Mouse (Mus musculus): Measurements from ENCODE around the gene Gm37240. TPM values are rescaled to one million over a fixed set of nuclear protein-coding genes. Genes with fewer than 3 reads are reported as not detected.
"Not testable (repeated sequence)": the region's sequence is repeated elsewhere in the genome, so short reads cannot be mapped to it uniquely, and the experiment has no call there.

The Gm37240 gene
- not detected in 2 replicates for polyA plus RNA-seq (2012; ENCODE audit: insufficient read depth, insufficient read length, missing spikeins)

DNA sequence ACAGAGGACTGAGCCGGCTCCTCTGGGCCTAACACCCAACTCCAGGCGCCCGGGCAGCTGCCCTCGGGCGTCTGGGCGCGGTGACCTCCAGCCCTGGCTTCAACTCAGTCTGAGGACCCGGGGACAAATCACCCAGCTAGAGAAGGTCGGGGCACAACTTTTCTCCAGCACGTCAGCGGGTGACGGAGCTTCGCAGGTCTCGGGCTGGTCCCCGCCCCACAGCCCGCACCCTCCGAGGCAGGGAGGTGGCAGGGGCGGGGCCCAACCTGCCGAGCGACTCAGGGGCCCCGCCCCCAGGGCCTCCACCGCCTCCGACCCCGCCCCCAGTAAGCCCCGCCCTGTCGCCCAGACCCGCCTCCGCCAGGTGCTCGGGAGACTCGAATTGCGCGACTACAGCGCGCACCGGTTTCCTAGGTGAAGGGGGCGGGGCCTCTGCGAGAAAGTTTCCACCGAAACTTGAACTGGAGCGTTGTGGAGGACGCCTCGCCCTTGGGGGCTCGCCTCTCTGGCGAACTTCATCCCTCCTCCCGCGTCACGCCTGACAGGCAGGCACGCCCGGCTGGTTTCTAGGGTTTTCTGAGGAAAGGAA lies at the start of gene Gm37240, which contains the start of gene Glt28d2:
Gene Gm37240 (minus strand): TSS at position 280 of the 589 bp plus-strand sequence.
Gene Glt28d2 (minus strand): TSS at position 278 of the 589 bp plus-strand sequence.
- H3K27ac ChIP-seq (replicated peaks; ENCODE audit: low read depth, low read length): no peak within 1 kb of the TSS
- H3K4me1 ChIP-seq (ENCODE audit: control insufficient read depth, insufficient read depth, insufficient read length, low read length): no peaks in the 10 kb centered on the region
- peak within 1 kb of the TSS; percentile 68 for H3K4me3 ChIP-seq (ENCODE audit: insufficient read depth, low read depth, low read length)

DNA sequence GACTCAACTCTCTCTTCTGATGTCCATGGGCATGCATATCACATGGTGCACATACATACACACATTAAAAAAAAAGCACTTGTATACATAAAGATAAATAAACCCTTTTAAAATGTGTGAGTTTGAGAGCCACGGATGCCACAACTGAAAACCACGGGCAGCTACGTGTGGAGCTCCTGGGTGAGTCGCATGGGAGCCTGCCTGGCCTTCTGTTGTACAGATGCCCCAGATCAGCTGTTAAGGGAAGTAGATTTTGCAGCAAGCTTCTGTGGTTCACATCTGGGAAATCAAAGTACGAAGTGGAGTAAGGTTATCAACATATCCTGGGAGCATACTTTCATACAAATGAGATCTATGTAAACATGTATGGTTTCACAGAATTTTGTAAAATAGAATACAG lies 46.3 kb upstream of the Gm37240 start:
- H3K4me1 ChIP-seq (ENCODE audit: control insufficient read depth, insufficient read depth, insufficient read length, low read length): no peaks in the 10 kb centered on the region
- H3K27ac ChIP-seq (replicated peaks; ENCODE audit: low read depth, low read length): no peak overlapping the region
- no peak overlapping the region for H3K4me3 ChIP-seq (ENCODE audit: insufficient read depth, low read depth, low read length)

DNA sequence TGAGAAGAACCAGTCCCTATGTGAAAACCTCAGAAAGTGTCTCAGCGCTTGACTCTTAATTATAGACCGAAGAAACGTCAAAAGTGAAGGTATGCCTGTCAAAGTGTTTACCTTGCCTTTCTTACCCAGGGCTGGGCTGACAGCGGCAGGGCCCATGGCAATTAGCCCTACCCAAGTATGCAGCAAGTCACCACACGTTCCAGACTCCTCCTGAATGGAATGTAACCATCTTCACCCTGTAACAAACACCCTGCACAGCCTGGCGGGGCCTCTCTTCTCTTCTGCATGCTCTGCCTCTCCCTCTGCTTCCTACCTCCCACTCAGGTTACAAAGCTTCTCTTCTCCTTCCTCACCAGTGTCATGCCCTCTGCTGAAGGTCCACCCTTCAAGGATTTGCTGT lies 44.5 kb upstream of the Gm37240 start:
- no peak overlapping the region for H3K27ac ChIP-seq (replicated peaks; ENCODE audit: low read depth, low read length)

DNA sequence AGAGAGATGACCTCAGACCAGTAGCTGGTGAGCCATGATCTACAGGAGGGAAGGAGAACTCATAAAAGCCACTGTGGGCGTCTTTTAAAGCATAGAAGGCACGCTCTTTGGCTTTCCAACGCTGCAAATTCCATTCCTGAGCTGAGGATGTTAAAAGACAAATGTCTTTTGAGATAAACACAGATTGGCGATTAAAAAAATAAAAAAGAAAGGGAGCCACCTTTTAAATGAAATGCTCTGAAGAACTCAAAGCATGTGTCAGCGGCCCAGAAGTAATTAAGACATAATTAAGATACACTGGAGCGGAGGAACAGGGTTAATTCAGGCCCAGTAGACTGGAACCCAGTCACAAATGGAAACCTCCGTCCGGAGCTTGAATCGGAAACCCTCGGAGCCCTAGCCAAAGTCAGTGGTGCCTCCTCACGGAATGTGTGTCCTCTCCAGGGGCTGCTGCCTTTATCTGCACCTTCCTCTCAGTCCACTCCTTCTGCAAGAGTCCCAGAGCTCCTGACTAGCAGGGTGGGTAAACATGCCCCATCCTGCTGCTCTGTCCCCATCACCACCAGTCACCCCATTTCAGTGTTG lies 43.4 kb upstream of the Gm37240 start:
- H3K27ac ChIP-seq (replicated peaks; ENCODE audit: low read depth, low read length): no peak overlapping the region
- no peaks in the 10 kb centered on the region for H3K4me1 ChIP-seq (ENCODE audit: control insufficient read depth, insufficient read depth, insufficient read length, low read length)
- H3K4me3 ChIP-seq (ENCODE audit: insufficient read depth, low read depth, low read length): no peak overlapping the region

More for the DNA sequence above, 44.5 kb upstream of the Gm37240 start:
- H3K4me1 ChIP-seq (ENCODE audit: control insufficient read depth, insufficient read depth, insufficient read length, low read length): no peaks in the 10 kb centered on the region
- no peak overlapping the region for H3K4me3 ChIP-seq (ENCODE audit: insufficient read depth, low read depth, low read length)

DNA sequence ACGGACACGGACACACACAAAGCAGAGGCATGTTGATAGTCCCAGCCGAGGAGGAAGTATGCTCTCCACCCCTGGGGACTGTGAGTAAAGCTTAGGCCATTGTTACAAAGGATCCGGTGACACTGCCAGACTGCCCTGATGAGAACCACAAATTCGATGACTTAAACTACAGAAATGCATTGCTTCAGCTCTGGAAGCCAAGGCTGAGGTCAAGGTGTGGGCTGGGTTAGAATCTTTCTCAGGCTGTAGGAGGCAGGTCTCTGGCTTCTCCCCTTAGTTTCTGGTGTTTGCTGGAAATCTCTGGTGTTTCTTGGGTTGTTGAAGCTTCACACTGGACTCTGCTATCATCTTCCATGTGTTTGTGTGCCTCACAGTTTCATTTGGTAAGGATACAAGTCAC lies 42.4 kb upstream of the Gm37240 start:
- H3K4me3 ChIP-seq (ENCODE audit: insufficient read depth, low read depth, low read length): no peak overlapping the region
- no peak overlapping the region for H3K27ac ChIP-seq (replicated peaks; ENCODE audit: low read depth, low read length)
- no peaks in the 10 kb centered on the region for H3K4me1 ChIP-seq (ENCODE audit: control insufficient read depth, insufficient read depth, insufficient read length, low read length)

DNA sequence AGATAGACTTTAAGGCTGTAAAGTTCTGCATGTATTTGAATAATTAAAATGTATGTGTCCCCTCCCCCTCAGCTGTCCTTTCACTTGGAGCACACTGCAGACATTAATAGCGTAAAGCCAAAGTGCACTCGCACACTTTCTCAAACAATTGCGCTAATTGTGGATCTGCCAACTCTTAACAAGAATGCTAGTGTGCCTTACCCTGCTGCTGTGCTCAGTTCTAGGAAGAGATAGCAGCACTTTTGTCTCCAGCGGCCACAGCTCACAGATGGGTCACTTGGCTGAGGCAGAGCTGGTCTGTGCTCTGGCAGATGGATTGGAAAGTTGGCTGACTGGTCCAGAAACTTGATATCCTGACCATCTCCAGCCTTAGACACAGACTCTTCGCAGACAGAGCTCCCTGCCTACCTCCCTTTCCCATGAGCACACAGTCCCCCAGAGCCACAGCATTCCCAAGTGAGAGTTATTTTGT lies 40.9 kb upstream of the Gm37240 start:
- Histone ChIP-seq H3K4me3 (ENCODE audit: insufficient read depth, low read depth, low read length) (no peak overlapping the region), H3K4me1 (ENCODE audit: control insufficient read depth, insufficient read depth, insufficient read length, low read length) (no peaks in the 10 kb centered on the region), H3K27ac (replicated peaks; ENCODE audit: low read depth, low read length) (no peak overlapping the region)

DNA sequence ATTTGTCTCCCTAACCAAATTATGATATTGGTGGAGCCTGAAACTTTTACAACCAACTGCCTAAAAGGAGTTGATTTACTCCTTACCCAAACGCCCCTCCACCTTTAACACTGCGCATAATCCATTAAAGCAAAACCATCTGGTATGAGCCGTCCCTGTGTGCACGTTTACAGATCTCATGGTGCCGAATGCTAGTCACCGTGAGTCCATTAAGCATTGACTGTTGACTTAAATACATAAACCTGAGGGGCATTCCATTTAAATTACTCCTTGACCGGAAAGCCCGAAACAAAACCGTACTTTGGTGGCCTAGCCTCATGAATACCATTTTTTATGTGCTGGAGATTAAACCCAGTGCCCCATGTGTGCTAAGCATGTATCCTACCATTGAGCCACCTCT lies 40.0 kb upstream of the Gm37240 start:
- H3K4me3 ChIP-seq (ENCODE audit: insufficient read depth, low read depth, low read length): no peak overlapping the region
- H3K4me1 ChIP-seq (ENCODE audit: control insufficient read depth, insufficient read depth, insufficient read length, low read length): no peaks in the 10 kb centered on the region
- H3K27ac ChIP-seq (replicated peaks; ENCODE audit: low read depth, low read length): no peak overlapping the region

DNA sequence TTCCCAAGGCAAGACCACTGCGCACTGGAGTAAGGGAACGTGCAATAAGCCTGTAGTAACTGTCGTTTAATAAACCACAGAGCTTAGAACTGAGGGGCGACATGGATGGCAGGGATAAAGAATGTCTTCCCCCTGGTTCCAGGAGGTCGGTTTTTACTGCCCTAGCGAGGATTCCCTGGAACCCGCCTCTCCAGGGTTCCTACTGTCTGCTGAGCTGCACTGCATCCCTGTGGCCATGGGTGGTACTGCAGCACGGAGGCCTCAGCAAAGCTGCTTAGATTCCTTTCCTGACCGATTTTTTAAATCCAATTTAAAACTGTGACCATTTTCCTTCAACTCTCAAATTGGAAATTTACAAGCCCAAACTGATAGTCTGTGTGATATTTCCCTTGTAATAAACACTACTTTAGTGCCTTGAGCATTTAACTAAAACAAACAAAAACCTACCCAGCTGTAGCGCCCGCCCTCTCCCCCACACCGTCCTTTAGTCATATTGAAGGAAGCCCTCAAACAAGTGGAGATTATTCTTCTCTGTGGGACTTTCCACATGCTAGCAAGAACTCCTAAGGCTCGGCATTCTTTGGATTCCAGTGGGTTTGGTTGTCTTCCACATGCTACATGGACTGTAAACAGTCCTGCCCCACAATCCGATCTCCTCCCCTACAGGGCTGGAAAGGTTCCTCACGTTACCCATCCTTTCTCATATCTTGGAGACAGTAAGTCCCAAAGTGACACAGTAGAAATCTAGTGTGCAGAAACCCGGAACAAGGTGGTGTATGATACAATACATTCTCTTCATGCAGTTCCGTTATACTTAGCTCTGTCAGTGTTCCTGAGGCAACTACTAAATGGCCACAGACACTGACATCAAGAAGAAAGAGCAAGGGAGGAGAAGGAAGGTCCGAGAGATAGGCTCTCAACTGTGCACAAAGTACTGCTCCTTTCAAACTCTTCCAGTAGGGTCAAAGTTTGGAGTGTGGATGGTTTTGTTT lies 36.9 kb upstream of the Gm37240 start:
- Histone ChIP-seq H3K27ac (replicated peaks; ENCODE audit: low read depth, low read length) (no peak overlapping the region), H3K4me1 (ENCODE audit: control insufficient read depth, insufficient read depth, insufficient read length, low read length) (no peaks in the 10 kb centered on the region), H3K4me3 (ENCODE audit: insufficient read depth, low read depth, low read length) (no peak overlapping the region)

DNA sequence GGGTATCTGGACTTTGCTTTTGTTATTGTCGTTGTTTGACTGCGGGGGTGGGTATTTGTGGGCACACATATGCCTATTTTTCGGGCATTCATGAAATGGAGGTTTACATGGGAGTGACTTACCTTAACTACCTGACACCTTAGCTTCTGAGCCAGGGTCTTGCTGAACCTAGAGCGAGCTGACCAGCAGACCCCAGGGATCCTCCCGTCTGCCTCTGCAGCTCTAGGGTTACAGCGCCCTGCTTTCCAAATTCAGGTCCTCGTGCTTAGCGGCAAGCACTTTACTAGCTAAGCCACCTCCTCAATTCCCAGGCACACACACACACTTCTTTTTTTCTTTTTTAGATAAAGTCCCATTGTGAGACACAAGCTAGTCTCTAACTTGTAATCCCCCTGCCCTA lies 36.0 kb upstream of the Gm37240 start:
- Histone ChIP-seq H3K4me3 (ENCODE audit: insufficient read depth, low read depth, low read length) (no peak overlapping the region), H3K4me1 (ENCODE audit: control insufficient read depth, insufficient read depth, insufficient read length, low read length) (no peaks in the 10 kb centered on the region), H3K27ac (replicated peaks; ENCODE audit: low read depth, low read length) (no peak overlapping the region)

DNA sequence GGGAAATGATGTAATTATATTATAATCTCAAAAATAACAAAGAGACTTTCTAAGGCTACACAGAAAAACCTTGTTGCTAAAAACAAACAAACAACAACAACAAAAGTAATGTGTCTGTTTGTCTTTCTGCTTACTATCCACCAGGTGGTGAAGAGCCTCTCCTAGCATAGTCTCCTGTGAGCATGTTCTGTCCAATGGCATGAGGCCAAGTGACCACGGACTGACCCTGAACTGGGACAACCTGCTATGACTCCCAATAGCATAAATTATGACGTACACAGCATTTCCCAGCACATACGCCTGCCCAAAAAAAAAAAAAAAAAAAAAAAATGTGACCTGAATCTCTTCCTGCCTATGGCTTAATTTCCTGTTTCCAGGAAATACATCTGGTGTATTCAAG lies 35.0 kb upstream of the Gm37240 start:
- Histone ChIP-seq H3K27ac (replicated peaks; ENCODE audit: low read depth, low read length) (no peak overlapping the region), H3K4me3 (ENCODE audit: insufficient read depth, low read depth, low read length) (no peak overlapping the region), H3K4me1 (ENCODE audit: control insufficient read depth, insufficient read depth, insufficient read length, low read length) (no peaks in the 10 kb centered on the region)

DNA sequence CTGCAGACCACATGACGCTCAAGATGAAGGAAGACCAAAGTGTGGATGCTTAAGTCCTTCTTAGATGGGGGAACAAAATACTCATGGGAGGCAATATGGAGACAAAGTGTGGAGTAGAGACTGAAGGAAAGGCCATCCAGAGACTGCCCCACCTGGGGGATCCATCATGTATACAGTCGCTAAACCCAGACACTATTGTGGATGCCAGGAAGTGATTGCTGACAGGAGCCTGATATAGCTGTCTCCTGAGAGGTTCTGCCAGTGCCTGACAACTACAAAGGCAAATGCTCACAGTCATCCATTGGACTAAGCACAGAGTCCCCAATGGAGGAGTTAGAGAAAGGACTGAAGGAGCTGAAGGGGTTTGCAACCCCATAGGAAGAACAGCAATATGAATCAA lies 33.4 kb upstream of the Gm37240 start:
- not testable (repeated sequence) for H3K27ac ChIP-seq (replicated peaks; ENCODE audit: low read depth, low read length); H3K4me1 ChIP-seq (ENCODE audit: control insufficient read depth, insufficient read depth, insufficient read length, low read length); H3K4me3 ChIP-seq (ENCODE audit: insufficient read depth, low read depth, low read length)

DNA sequence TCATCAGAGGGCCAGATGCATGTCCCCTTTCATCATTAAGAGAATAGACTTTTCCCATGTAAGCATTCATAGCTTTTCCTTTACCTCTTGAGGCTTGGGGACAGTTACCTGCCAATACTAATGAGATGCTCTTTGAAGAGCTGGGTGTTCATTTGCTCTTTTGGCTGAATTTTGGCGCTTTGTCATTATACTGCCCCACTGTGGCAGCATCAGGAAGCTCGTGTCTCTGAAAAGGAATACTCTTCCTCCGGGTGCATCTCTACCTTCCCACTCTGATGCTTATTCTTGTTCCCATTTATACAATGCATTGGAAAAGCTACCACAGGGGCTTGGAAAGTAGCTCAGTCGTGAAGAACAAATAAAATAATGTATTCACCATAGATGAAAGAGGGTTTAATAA lies 30.3 kb upstream of the Gm37240 start:
- H3K4me1 ChIP-seq (ENCODE audit: control insufficient read depth, insufficient read depth, insufficient read length, low read length): no peaks in the 10 kb centered on the region
- H3K4me3 ChIP-seq (ENCODE audit: insufficient read depth, low read depth, low read length): no peak overlapping the region
- no peak overlapping the region for H3K27ac ChIP-seq (replicated peaks; ENCODE audit: low read depth, low read length)

DNA sequence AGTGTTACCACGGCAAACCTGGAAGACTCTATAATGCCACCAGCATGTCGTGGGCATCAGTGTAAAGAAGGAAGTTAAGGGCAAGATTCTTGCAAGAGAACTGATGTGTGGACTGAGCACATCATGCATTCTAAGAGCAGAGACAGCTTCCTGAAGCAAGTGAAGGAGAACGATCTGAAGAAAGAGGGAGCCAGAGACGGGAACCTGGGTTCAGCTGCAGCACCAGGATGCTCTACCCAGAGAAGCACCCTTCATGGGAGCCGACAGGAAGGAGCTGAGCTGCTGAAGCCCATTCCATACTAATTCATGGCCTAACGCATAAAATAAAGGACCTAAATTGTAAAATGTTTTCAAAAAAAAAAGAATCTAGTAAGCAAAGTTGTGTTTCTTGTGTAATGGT lies 27.5 kb upstream of the Gm37240 start:
- no peaks in the 10 kb centered on the region for H3K4me1 ChIP-seq (ENCODE audit: control insufficient read depth, insufficient read depth, insufficient read length, low read length)
- H3K4me3 ChIP-seq (ENCODE audit: insufficient read depth, low read depth, low read length): no peak overlapping the region
- H3K27ac ChIP-seq (replicated peaks; ENCODE audit: low read depth, low read length): no peak overlapping the region

DNA sequence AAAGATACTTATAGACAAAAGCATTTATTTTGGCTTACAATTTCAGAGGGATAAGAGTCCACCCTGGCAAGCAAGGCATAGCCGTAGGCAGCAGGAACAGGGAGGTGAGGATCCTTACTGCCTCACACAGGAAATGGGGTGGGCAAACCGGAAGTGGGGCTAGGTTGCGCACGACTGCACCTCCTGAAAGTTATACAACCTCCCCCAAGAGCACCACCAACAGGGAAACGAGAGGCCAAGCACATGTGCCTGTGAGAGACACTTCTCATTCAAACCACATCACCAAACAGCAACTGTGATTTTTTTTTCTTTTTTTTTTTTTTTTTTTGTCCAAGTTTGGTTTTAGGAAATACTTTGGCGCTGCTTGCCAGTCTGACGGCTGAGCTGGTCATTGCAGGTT lies 19.8 kb upstream of the Gm37240 start:
- no peak overlapping the region for H3K27ac ChIP-seq (replicated peaks; ENCODE audit: low read depth, low read length)
- no peaks in the 10 kb centered on the region for H3K4me1 ChIP-seq (ENCODE audit: control insufficient read depth, insufficient read depth, insufficient read length, low read length)
- H3K4me3 ChIP-seq (ENCODE audit: insufficient read depth, low read depth, low read length): no peak overlapping the region

DNA sequence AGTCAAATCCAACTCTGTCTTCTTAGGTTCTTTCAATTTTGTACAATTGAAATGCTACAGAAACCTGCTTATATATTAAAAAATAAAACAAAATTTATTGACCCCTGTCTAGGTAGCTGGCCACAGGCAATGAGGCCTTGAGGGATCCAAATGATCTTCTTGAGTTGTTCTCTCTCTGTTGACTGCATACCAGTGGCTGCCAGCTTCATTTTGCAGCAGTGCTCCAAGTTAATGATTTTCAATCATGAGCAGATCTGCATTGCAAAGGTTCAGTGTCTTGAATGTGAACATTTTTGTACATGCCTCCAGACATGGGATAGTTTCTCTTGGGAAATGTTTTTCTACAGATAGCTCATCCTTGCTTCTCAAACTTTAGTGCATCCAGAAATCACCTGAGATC lies 17.1 kb upstream of the Gm37240 start:
- no peaks in the 10 kb centered on the region for H3K4me1 ChIP-seq (ENCODE audit: control insufficient read depth, insufficient read depth, insufficient read length, low read length)
- H3K27ac ChIP-seq (replicated peaks; ENCODE audit: low read depth, low read length): no peak overlapping the region
- H3K4me3 ChIP-seq (ENCODE audit: insufficient read depth, low read depth, low read length): no peak overlapping the region
